Mouse (Mus musculus): Measurements from ENCODE around the gene Mrpl43. TPM values are rescaled to one million over a fixed set of nuclear protein-coding genes. Genes with fewer than 3 reads are reported as not detected.

Mrpl43 gene
- total and polyA plus RNA-seq, 2 experiments from 2014 or later: 76.4 to 83.7 TPM

- H3K36me3 ChIP-seq (replicated peaks; ENCODE audit: control insufficient read depth, insufficient read depth, low read length): peaks cover 40% of the 10 kb centered on the region
- no peaks in the 10 kb centered on the region for H3K27me3 ChIP-seq (ENCODE audit: control insufficient read depth, insufficient read depth, low read length)
- no peaks in the 10 kb centered on the region for H3K9me3 ChIP-seq (replicated peaks; ENCODE audit: control insufficient read depth, low read length)
- ATAC-seq (ENCODE audit: insufficient read depth, low read depth) (no peak), DNase-seq (ENCODE audit: low spot score) (no peak)
- no peak overlapping the region for H3K9ac ChIP-seq (replicated peaks; ENCODE audit: low read depth, low read length)
- 83% methylated on average over 6 of the region's 6 CpGs for WGBS
- H3K4me3 ChIP-seq (ENCODE audit: low read depth, low read length): no peak overlapping the region
- H3K4me1 ChIP-seq (ENCODE audit: control insufficient read depth, insufficient read depth): 0 out of 2 replicates have a peak, but pooled peaks cover under 1% of the 10 kb centered on the region
- H3K4me2 ChIP-seq (ENCODE audit: low read depth, low read length): no peak overlapping the region
- H3K27ac ChIP-seq (ENCODE audit: low read depth): no peak overlapping the region
- TF ChIP-seq EP300 (IDR thresholded peaks at IDR 0.05; ENCODE audit: low read depth) (no peak), CTCF (IDR thresholded peaks at IDR 0.05; ENCODE audit: low read depth) (no peak)
Observed at GRCm38 (mm10) chr19:44983366-44983765, 22.9 kb downstream of the Mrpl43 start.

GRCm38 (mm10) chr19:44982477-44983115 lies 23.6 kb downstream of the Mrpl43 start:
- WGBS: 61% methylated on average over 7 of the region's 7 CpGs
- Histone ChIP-seq H3K9ac (replicated peaks; ENCODE audit: low read depth, low read length) (no peak overlapping the region), H3K9me3 (replicated peaks; ENCODE audit: control insufficient read depth, low read length) (no peaks in the 10 kb centered on the region), H3K27ac (ENCODE audit: low read depth) (no peak overlapping the region), H3K27me3 (ENCODE audit: control insufficient read depth, insufficient read depth, low read length) (no peaks in the 10 kb centered on the region), H3K36me3 (replicated peaks; ENCODE audit: control insufficient read depth, insufficient read depth, low read length) (peaks cover 48% of the 10 kb centered on the region), H3K4me2 (ENCODE audit: low read depth, low read length) (no peak overlapping the region), H3K4me3 (ENCODE audit: low read depth, low read length) (no peak overlapping the region), H3K4me1 (ENCODE audit: control insufficient read depth, insufficient read depth) (no peaks in the 10 kb centered on the region)
- DNase-seq (ENCODE audit: low spot score) (no peak), ATAC-seq (ENCODE audit: insufficient read depth, low read depth) (no peak)
- no peak for TF ChIP-seq CTCF (IDR thresholded peaks at IDR 0.05; ENCODE audit: low read depth)
- TF ChIP-seq EP300 (IDR thresholded peaks at IDR 0.05; ENCODE audit: low read depth): no peak

- Histone ChIP-seq H3K4me2 (ENCODE audit: low read depth, low read length) (no peak overlapping the region), H3K4me1 (ENCODE audit: control insufficient read depth, insufficient read depth) (no peaks in the 10 kb centered on the region), H3K27ac (ENCODE audit: low read depth) (no peak overlapping the region), H3K4me3 (ENCODE audit: low read depth, low read length) (no peak overlapping the region), H3K9me3 (replicated peaks; ENCODE audit: control insufficient read depth, low read length) (no peaks in the 10 kb centered on the region), H3K27me3 (ENCODE audit: control insufficient read depth, insufficient read depth, low read length) (no peaks in the 10 kb centered on the region), H3K36me3 (replicated peaks; ENCODE audit: control insufficient read depth, insufficient read depth, low read length) (peaks cover 66% of the 10 kb centered on the region), H3K9ac (replicated peaks; ENCODE audit: low read depth, low read length) (no peak overlapping the region)
- DNase-seq (ENCODE audit: low spot score): no peak
- ATAC-seq (ENCODE audit: insufficient read depth, low read depth): no peak
- 83% methylated on average over 2 of the region's 2 CpGs for WGBS
- TF ChIP-seq CTCF (IDR thresholded peaks at IDR 0.05; ENCODE audit: low read depth) (no peak), EP300 (IDR thresholded peaks at IDR 0.05; ENCODE audit: low read depth) (no peak)
Observed at GRCm38 (mm10) chr19:44980787-44981186, 25.5 kb downstream of the Mrpl43 start.

- DNase-seq (ENCODE audit: low spot score) (no peak), ATAC-seq (ENCODE audit: insufficient read depth, low read depth) (no peak)
- Histone ChIP-seq H3K4me3 (ENCODE audit: low read depth, low read length) (no peak overlapping the region), H3K4me1 (ENCODE audit: control insufficient read depth, insufficient read depth) (no peaks in the 10 kb centered on the region), H3K9me3 (replicated peaks; ENCODE audit: control insufficient read depth, low read length) (no peaks in the 10 kb centered on the region), H3K4me2 (ENCODE audit: low read depth, low read length) (no peak overlapping the region), H3K27ac (ENCODE audit: low read depth) (no peak overlapping the region), H3K36me3 (replicated peaks; ENCODE audit: control insufficient read depth, insufficient read depth, low read length) (peaks cover 98% of the 10 kb centered on the region), H3K9ac (replicated peaks; ENCODE audit: low read depth, low read length) (no peak overlapping the region), H3K27me3 (ENCODE audit: control insufficient read depth, insufficient read depth, low read length) (no peaks in the 10 kb centered on the region)
- 84% methylated on average over 6 of the region's 6 CpGs for WGBS
- no peak for TF ChIP-seq EP300 (IDR thresholded peaks at IDR 0.05; ENCODE audit: low read depth)
- TF ChIP-seq CTCF (IDR thresholded peaks at IDR 0.05; ENCODE audit: low read depth): no peak
Observed at GRCm38 (mm10) chr19:44977148-44977547, 29.1 kb downstream of the Mrpl43 start.

GRCm38 (mm10) chr19:44976636-44977035 lies 29.6 kb downstream of the Mrpl43 start:
- TF ChIP-seq CTCF (IDR thresholded peaks at IDR 0.05; ENCODE audit: low read depth): no peak
- TF ChIP-seq EP300 (IDR thresholded peaks at IDR 0.05; ENCODE audit: low read depth): no peak
- Histone ChIP-seq H3K4me3 (ENCODE audit: low read depth, low read length) (no peak overlapping the region), H3K4me2 (ENCODE audit: low read depth, low read length) (no peak overlapping the region), H3K9ac (replicated peaks; ENCODE audit: low read depth, low read length) (no peak overlapping the region), H3K36me3 (replicated peaks; ENCODE audit: control insufficient read depth, insufficient read depth, low read length) (peaks cover 98% of the 10 kb centered on the region), H3K27ac (ENCODE audit: low read depth) (no peak overlapping the region), H3K4me1 (ENCODE audit: control insufficient read depth, insufficient read depth) (no peaks in the 10 kb centered on the region), H3K9me3 (replicated peaks; ENCODE audit: control insufficient read depth, low read length) (no peaks in the 10 kb centered on the region), H3K27me3 (ENCODE audit: control insufficient read depth, insufficient read depth, low read length) (no peaks in the 10 kb centered on the region)
- no peak for ATAC-seq (ENCODE audit: insufficient read depth, low read depth)
- 81% methylated on average over 6 of the region's 6 CpGs for WGBS
- DNase-seq (ENCODE audit: low spot score): no peak

- ATAC-seq (ENCODE audit: insufficient read depth, low read depth) (no peak), DNase-seq (ENCODE audit: low spot score) (no peak)
- no peaks in the 10 kb centered on the region for H3K9me3 ChIP-seq (replicated peaks; ENCODE audit: control insufficient read depth, low read length)
- peaks cover 83% of the 10 kb centered on the region for H3K36me3 ChIP-seq (replicated peaks; ENCODE audit: control insufficient read depth, insufficient read depth, low read length)
- WGBS: 81% methylated on average over 3 of the region's 3 CpGs
- no peak overlapping the region for H3K4me2 ChIP-seq (ENCODE audit: low read depth, low read length)
- TF ChIP-seq CTCF (IDR thresholded peaks at IDR 0.05; ENCODE audit: low read depth): no peak
- TF ChIP-seq EP300 (IDR thresholded peaks at IDR 0.05; ENCODE audit: low read depth): no peak
- no peaks in the 10 kb centered on the region for H3K27me3 ChIP-seq (ENCODE audit: control insufficient read depth, insufficient read depth, low read length)
- no peak overlapping the region for H3K4me3 ChIP-seq (ENCODE audit: low read depth, low read length)
- no peak overlapping the region for H3K9ac ChIP-seq (replicated peaks; ENCODE audit: low read depth, low read length)
- H3K27ac ChIP-seq (ENCODE audit: low read depth): no peak overlapping the region
- no peaks in the 10 kb centered on the region for H3K4me1 ChIP-seq (ENCODE audit: control insufficient read depth, insufficient read depth)
Observed at GRCm38 (mm10) chr19:44968329-44968728, 37.9 kb downstream of the Mrpl43 start.
